Mouse (Mus musculus) C2C12 (cell line): Measurements from ENCODE around the gene Copg1. TPM values are rescaled to one million over a fixed set of nuclear protein-coding genes. Genes with fewer than 3 reads are reported as not detected.

Experiments
- H3K27me3 ChIP-seq: one replicate; pipeline ENCODE4 v1.6.1; 2011; ENCODE audit not compliant: control insufficient read depth, insufficient read depth, insufficient read length
- H3K36me3 ChIP-seq: one replicate; pipeline ENCODE4 v1.6.1; 2011; ENCODE audit not compliant: control insufficient read depth, insufficient read depth
- H3K4me3 ChIP-seq: one replicate; pipeline ENCODE4 v1.5.1; 2011; ENCODE audit warnings: mild to moderate bottlenecking, control low read depth; ENCODE audit not compliant: poor library complexity, insufficient read depth, severe bottlenecking
- H3K79me2 ChIP-seq: one replicate; pipeline ENCODE4 v1.6.1; 2011; ENCODE audit not compliant: control insufficient read depth, insufficient read depth
- H3K79me3 ChIP-seq: one replicate; pipeline ENCODE4 v1.6.1; 2011; ENCODE audit warnings: low read depth, control low read depth
- H3ac ChIP-seq: one replicate; pipeline ENCODE3; 2011; ENCODE audit warnings: low read depth; ENCODE audit not compliant: control insufficient read depth, insufficient read length
- CEBPB ChIP-seq: IDR thresholded peaks from one replicate; pipeline ENCODE4 v1.6.1; 2011; ENCODE audit warnings: low read depth, mild to moderate bottlenecking, control low read depth, moderate library complexity
- CTCF ChIP-seq: IDR thresholded peaks from one replicate; pipeline ENCODE4 v1.5.1; 2011; ENCODE audit not compliant: control insufficient read depth, insufficient read depth, insufficient read length
- FOSL1 ChIP-seq: IDR thresholded peaks from one replicate; pipeline ENCODE4 v1.8.0; 2011; ENCODE audit warnings: mild to moderate bottlenecking, low read length; ENCODE audit not compliant: poor library complexity, insufficient read depth, severe bottlenecking
- MAX ChIP-seq: IDR thresholded peaks from one replicate; pipeline ENCODE4 v1.6.1; 2011; ENCODE audit warnings: mild to moderate bottlenecking, control low read depth
- MYOD1 ChIP-seq: IDR thresholded peaks from one replicate; pipeline ENCODE4 v1.6.1; 2011; ENCODE audit warnings: low read depth; ENCODE audit not compliant: control insufficient read depth, insufficient read length
- MYOG ChIP-seq: IDR thresholded peaks from one replicate; pipeline ENCODE4 v1.6.1; 2011; ENCODE audit not compliant: control insufficient read depth, insufficient read length; ENCODE audit errors: extremely low read depth
- USF1 ChIP-seq: IDR thresholded peaks from one replicate; pipeline ENCODE4 v1.6.1; 2011; ENCODE audit warnings: low read depth, mild to moderate bottlenecking, control low read depth, moderate library complexity
- polyA plus RNA-seq: library from polyadenylated mRNA; unstranded; fragments of >200 nt; fragmentation: generic; extraction: Trizol; gene quantifications from one replicate; pipeline ENCODE4 v1.2.1, GENCODE M21; 2012; ENCODE audit warnings: missing spikeins

The Copg1 gene
- polyA plus RNA-seq, 1 experiment = 115 TPM

DNA sequence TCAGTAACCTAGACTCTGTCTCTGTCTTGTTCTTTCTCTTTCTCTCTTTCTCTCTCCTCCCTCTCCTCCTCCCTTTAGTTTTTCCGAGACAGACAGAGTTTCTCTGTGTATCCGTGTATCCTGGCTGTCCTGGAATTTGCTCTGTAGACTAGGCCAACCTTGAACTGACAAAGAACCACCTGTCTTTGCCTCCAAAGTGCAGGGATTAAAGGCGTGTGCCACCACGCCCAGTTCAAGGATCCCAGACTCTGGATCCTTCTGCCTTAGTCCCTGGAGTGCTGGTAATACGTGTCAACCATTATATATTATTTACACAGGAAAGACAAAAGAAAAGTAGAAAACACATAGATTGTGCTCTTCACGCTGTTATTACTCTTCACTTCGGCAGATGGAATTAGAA lies 16.4 kb upstream of the Copg1 start:
- no peak for TF ChIP-seq USF1
- Histone ChIP-seq H3K4me3 (no peak overlapping the region), H3K79me2 (no peaks in the 10 kb centered on the region), H3ac (no peak overlapping the region), H3K79me3 (no peaks in the 10 kb centered on the region), H3K36me3 (no peaks in the 10 kb centered on the region), H3K27me3 (no peaks in the 10 kb centered on the region)

DNA sequence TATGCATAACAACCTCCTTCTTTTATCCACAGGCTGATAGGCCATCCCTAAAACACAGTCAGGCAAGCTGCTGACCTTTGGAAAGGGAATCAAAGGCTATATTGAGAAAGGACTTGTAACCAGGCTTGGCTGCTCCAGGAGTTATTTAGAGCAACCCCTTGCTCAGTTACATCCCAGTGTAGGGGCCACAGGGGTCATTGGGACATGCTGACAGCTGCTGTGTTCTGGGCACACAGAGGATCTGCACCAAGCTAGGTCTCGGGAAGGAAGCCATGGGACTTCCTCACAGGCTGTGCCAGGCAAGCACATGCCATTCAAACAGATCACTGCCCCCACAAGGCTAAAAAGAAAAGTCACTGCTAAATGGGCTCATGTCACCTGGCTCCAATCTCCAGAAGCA lies 14.5 kb upstream of the Copg1 start:
- no peak overlapping the region for H3ac ChIP-seq

DNA sequence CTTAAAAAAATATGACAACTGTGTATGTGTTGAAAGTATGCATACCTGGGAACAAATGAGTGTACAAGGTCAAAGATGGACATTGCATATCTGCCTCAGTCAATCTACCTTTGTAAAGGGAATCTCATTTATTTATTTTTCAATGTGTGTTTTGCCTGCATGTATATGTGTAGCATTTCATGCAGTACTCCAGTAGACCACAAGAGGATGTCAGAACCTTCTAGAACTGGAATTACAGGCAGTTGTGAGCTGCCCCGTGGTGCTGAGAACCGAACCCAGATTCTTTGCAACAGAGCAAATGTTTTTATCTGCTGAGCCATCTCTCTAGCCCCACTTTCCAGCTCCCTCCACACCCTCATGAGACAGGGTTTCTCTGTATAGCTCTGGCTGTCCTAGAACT lies 13.7 kb upstream of the Copg1 start:
- Histone ChIP-seq H3K36me3 (no peaks in the 10 kb centered on the region), H3K79me3 (no peaks in the 10 kb centered on the region), H3ac (no peak overlapping the region), H3K4me3 (no peak overlapping the region), H3K27me3 (no peaks in the 10 kb centered on the region), H3K79me2 (no peaks in the 10 kb centered on the region)
- TF ChIP-seq CTCF = no peak
- no peak for TF ChIP-seq CEBPB
- no peak for TF ChIP-seq MAX
- no peak for TF ChIP-seq MYOG
- no peak for TF ChIP-seq FOSL1
- no peak for TF ChIP-seq USF1
- TF ChIP-seq MYOD1 = no peak

More for the DNA sequence above, 14.5 kb upstream of the Copg1 start:
- no peaks in the 10 kb centered on the region for H3K36me3 ChIP-seq
- H3K4me3 ChIP-seq = no peak overlapping the region
- no peaks in the 10 kb centered on the region for H3K79me3 ChIP-seq
- H3K79me2 ChIP-seq = no peaks in the 10 kb centered on the region
- TF ChIP-seq MAX (no peak), MYOG (no peak), FOSL1 (no peak), USF1 (no peak), CEBPB (no peak), CTCF (no peak), MYOD1 (no peak)
- H3K27me3 ChIP-seq = no peaks in the 10 kb centered on the region

DNA sequence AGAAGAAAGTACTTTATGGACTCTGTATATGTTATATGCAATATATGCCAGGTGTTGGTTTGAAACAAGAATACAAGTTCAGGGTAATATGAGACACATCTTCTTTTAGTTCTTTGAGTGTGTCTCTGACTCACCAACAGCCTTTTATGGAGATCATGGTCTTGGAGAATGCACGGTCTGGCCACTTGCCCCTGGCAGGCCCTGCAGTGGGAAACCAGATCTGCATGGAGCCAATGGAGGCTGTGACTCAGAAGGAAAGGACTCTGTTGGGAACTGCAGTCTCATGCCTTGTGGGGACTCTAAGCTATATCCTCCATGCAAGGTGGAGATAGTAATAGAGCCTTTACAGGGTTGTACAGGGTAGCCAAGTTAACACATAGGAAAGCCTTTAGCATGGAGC lies 12.5 kb upstream of the Copg1 start:
- no peaks in the 10 kb centered on the region for H3K36me3 ChIP-seq
- H3ac ChIP-seq = no peak overlapping the region
- H3K4me3 ChIP-seq = no peak overlapping the region
- TF ChIP-seq FOSL1 = peak; percentile 65
- no peak for TF ChIP-seq CTCF
- TF ChIP-seq USF1 = no peak
- H3K27me3 ChIP-seq = no peaks in the 10 kb centered on the region
- H3K79me2 ChIP-seq = no peaks in the 10 kb centered on the region
- no peaks in the 10 kb centered on the region for H3K79me3 ChIP-seq

DNA sequence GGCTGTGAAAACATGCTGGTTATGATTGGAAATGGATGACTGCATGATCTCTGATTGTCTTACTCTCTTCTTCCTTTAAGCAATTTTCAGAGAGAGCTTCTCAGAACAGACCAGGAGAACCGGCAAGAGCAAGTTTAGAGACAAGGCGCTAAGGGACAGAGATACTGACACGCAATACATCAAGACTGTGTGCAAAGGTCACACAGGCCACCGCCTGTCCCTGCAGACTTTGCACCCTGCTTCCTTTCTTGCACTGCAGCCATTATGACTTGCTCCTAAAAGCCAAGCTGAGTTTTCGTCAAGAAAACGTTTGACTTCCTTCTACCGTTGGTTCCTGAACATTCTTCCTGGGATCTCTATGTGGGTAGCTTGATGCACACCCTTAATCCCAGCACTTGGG lies 12.1 kb upstream of the Copg1 start:
- Histone ChIP-seq H3K36me3 (no peaks in the 10 kb centered on the region), H3K4me3 (no peak overlapping the region), H3K27me3 (no peaks in the 10 kb centered on the region), H3K79me3 (no peaks in the 10 kb centered on the region), H3K79me2 (no peaks in the 10 kb centered on the region), H3ac (no peak overlapping the region)
- TF ChIP-seq MYOG (no peak), CEBPB (no peak), CTCF (no peak), FOSL1 (no peak), MAX (no peak), USF1 (no peak), MYOD1 (no peak)

DNA sequence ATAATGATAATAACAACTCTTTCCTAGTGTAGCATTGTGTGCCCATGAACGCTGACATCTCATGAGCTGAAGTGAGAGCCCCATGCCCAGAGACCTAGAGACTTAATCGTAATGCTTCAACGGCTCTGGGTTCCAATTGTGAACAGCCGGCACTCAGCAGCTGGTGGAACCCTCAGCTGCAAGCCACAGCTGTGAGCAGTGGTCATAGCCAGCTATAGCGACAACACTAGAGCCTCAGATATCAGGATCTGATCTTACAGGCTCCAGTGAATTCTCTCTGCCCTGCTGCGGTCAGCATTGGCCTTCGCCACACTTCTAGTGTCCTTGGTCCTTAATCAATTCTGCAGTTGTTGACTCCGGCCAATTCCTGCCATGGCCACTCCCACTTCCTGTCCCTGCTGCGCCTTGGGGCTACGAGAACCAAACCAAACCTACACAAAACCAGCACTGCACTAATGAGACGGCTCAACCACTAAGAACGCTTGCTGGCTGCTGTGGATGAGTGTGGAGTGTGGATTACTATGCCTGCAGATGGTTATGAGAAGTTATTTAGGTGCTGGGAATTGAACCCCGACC lies 11.5 kb upstream of the Copg1 start:
- Histone ChIP-seq H3K4me3 (no peak overlapping the region), H3ac (no peak overlapping the region), H3K79me2 (no peaks in the 10 kb centered on the region), H3K36me3 (no peaks in the 10 kb centered on the region), H3K27me3 (no peaks in the 10 kb centered on the region), H3K79me3 (no peaks in the 10 kb centered on the region)
- TF ChIP-seq MAX (no peak), MYOG (no peak)

DNA sequence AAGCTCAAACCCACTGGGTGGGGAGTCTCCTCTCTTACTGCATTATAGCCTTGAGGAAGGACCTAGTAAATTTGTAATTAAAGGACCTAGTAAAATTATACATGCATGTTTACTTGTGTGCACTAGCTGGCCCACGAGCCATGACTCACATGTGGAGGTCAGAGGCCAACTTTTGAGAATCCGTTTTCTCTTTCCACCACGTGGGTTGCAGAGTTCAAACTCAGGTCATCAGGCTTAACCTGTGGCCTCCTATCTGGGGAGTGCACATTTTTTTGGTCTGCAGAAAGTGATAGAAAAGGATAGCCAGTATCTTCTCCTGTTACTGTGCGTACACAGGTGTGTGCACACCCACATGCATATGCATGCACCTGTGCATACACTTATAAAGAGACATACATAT lies 8.6 kb upstream of the Copg1 start:
- H3K4me3 ChIP-seq = no peak overlapping the region
- H3K36me3 ChIP-seq = no peaks in the 10 kb centered on the region
- H3ac ChIP-seq = no peak overlapping the region
- H3K27me3 ChIP-seq = no peaks in the 10 kb centered on the region
- no peaks in the 10 kb centered on the region for H3K79me3 ChIP-seq
- no peak for TF ChIP-seq CEBPB
- peak; percentile 50 for TF ChIP-seq USF1
- no peaks in the 10 kb centered on the region for H3K79me2 ChIP-seq
